Mouse (Mus musculus) lung, postnatal 36 days (tissue): ENCODE measurements around the gene Slc6a19.
"Not testable (repeated sequence)": the region's sequence is repeated elsewhere in the genome, so short reads cannot be mapped to it uniquely, and the experiment has no call there.

Experiments
- DNase-seq: peaks from one replicate; pipeline ENCODE4 v3.0.0; 2022; ENCODE audit warnings: mixed read lengths

The Slc6a19 gene

DNA sequence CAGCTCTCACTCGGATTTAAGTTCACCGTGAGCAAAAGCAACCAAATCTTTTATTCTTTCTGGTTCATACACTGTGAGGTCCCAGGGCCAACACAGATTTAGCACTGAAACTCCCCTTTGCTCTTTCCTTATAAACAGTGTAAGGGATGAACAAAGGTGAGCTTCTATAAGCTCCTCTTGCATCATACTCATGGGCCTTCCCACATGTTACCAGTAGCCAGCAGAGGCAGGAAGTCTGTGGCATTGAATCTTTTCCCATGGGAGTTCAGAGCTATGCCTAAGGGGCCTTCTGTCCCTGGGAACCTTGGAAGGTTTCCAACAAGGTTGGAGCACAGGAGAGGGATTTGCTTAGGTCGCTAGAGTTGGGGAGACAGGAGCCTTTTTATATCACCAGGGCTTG, 7.6 kb upstream of the Slc6a19 start:
- DNase-seq: no peak

DNA sequence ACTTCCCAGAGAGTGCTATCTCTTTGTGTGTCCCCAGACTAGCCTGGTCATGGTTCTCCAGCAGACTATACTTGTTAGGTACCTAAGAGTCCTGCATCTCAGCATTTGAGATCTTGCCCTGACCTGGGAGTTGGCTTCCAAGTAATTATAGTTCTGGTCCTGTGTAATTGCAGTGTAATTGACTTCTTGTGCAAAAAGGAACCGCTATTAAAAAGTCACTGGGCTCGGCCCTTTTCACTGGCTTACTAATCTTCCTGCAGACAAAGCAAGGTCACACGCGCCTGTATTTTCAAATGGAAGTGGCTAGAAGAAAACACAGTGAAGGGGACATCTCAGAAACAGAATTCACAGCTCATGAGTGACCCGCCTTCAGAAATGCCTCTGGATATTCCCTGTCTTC, 7.1 kb upstream of the Slc6a19 start:
- no peak for DNase-seq

DNA sequence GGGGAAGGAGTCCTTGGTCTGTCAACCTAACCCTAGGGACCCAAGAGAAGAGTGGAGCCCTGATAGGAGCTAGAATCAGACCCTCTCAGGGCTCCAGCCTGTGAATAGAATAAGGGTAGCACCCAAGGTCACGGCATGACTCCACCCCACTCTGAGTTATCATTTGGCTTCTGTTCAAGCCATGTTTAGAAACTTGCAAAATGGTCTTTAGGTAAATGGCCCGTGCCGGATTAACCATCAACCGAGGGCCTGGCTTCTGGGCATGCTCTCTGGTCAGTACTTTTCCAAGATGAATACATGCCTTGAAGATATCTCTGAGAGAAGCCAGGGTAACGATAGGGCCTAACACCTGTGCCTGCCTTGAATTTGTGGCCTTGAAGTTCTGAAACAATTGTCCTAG, 6.6 kb upstream of the Slc6a19 start:
- DNase-seq: no peak

DNA sequence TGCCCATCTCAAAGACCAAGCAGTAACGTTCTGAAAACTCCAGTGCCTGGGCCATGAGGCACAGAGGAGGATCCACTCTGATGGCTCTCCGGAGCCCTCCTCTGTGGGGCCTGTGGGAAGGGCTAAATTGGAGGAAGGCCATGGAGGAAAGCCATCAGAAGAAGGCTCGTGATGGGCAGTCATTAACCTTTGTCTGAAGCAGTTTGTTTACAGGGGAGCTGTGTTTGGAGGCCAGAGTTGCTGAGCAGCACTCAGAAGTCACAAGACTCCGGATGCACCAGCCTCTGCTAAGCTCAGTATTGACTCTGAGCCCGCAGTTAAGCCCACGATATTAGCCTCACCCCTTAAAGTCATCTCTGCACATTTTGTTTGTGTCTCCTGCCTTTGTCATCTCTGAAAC, 4.8 kb upstream of the Slc6a19 start:
- no peak for DNase-seq

DNA sequence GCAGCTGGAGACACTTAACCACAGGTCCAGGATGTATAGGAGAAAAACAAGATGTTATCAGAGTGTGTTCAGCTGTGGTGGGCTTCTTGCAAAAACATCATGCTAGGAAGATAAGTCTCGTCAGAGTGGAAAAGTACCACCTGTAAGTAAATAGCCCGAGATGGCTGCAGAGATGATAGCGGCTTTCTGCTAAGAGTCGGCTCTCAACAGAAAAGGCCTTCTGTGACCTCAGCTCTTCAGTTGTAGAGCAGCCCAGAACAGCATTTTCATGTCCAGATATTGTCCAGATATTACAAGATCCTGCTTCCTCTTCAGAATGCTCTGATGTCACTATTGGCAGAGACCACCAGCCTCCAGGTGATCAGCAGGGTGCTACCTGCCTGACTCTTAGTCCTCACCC, 1.2 kb downstream of the Slc6a19 start:
- not testable (repeated sequence) for DNase-seq

DNA sequence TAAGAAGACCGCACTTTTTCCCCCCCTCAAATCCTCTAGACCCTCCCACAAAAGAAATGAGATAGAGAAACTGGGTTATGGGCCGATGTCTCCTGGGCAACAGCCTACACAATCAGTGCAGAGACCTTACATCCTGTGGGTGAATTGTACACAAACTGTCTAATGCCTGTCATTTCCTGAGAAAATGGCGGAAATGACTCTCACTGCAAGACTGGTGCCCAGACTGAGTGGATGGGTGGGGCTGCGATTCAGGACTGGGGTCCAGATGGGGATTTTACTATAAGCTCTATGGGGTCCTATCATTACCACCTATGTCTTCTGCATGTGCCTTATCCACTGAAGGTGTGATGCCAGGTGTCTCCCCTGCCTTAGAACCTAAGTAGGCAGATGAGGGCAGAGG, 1.9 kb downstream of the Slc6a19 start:
- DNase-seq: peak; percentile 42

DNA sequence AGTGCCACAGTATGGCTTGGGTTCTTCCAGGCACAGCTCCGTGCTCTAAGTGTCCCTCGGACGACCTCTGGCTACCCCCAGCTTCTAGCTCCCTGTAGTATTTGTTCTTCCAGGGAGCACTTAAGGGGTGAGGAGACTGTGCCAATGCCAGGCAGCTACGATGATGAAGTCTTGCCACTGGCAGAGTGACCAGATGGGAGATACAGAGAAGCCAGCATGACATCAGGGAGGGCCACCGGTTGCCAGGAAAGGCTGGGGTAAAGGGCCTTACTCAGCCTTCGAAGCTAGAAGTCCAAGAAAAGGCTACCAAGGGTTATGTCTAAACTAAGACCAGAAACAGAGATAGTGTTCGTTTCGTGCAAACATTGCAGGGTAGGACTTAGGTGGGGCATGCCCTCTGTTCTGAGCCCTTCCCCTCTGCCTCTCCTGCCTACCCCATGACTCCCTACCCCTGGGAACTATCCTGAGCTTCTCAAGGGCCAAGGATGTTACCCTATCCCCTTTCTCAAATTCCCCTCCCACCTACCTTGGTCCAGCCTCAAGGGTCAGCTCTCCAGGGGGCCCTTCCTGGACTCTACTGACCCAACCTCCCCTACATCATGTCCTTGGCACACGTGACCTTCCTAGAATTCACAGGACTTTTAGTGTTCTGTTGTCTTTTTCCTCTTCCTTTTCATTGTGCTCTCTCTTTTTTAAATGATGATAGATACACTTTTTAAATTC, 3.3 kb downstream of the Slc6a19 start:
- no peak for DNase-seq

DNA sequence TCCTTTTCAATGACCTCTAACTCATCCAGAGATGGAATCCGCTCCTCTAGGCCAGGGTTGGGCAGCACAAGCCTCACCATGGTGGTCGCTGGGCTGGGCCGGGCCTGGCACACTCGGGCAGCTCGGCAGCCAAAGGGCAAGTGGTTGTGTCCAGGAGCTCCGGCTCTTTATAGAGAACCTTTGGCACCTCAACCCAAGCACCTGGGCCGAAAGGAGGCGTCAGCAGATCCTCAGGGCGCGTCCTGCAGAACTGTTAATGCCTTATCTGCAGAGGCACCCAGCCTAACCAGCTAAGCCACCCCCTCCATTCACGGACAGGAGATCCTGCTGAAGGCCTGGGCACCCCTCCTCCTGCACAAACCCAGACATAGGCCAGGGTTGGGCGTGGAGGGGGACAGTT, 4.1 kb downstream of the Slc6a19 start:
- DNase-seq: no peak

DNA sequence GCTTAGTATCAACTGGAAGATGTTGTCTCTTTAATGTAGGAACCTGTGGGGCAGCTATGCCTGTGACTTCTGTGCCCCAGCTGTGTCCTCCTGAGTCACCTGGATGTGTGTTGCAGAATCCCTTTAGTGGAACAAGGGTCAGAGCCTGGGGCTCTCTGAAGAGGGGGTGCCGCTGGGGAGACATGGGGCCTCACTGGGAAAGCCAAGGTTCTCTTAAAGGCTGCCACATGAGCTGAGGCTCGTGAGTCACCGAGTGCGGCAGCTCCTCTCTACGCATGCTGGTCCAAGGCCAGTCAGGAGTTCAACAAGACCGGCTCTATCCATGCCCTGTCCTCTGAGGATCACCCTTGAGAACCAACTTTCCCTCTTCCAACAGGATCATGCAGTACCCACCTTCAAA, 5.0 kb downstream of the Slc6a19 start:
- DNase-seq: no peak

DNA sequence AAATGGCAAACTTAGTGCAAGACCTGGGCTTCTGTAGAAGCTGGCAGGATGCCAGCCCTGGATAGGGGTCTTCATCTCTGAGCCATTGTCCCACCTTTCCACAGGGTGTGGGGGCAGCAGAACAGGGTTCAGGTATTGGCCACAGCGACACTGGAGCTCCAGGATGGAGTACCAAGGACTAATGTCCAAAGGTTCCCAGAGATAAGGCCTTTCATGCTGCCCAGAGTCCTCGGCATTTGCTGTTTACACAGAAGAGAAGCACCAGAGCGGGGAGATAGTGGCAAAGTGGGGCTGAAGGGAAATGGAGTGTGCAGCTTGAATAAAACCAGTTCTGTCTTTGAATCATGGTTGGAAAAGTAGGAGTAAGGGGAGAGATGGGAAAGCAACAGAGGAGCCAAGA, 8.1 kb downstream of the Slc6a19 start:
- DNase-seq: no peak

DNA sequence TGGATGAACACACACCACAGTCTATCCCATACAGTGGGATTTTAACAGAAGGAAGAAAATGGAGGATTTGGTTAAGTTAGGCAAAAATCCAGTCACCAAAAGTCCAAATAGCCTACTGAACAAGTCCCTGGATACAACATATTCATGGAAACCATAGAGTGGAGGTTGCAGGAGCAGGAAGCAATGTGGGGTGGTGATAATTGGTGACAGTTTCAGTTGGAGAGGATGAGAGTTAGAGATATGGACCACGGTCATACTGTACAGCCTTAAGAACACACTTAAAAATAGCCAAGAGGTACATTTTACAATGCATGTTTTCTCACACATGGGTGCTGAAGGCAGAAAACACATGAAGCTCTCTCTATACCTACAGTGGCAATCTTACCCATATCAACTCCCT, 9.7 kb downstream of the Slc6a19 start:
- DNase-seq: no peak

DNA sequence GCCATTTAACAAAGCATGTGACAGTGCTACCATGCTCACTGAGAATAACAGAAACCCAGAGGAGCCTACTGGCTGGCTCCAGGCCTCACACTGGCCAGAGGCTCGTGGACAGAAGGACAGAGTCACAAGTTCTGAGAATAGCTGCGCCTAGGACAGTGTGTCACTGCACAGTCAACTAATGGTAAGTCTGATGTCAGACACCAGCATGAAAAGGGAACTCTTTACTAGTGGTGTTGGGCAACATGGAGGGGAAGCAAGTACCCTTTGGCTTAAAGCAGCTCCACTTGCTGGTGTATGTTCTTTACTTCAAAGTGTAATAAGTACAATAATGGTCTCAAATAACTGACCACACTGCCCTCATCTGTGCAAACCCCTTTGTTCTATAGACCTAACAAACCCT, 11.3 kb downstream of the Slc6a19 start:
- DNase-seq: no peak

DNA sequence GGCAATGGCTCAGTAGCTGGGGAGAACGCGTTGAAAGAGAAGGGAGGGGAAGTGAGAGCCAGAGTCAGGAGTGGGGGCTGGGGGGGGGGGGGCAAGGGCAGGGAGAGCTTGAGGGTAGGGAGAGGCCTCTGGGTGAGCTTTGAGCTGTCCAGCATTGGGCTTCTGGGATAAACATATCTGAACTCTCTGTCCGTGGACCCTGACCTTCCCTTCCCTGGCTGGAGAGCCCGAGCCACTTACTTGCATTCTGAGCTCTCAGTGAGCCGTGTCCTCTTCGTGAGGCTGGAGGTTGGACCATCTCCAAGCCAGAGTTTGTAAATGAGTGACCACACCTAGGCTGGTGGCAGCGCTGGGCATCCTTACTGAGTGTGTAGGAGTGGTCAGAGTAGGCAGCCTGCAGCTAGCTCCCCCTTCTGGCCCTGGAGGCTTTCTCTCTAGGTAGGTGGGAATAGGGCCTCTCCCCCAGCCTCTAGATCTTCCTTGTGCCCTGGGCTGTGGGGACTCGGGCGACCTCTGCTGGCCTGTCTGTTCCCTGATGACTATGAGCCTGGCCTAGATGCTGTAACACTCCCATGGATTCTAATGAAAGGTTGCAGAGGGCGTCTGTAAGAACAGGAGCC, 12.3 kb downstream of the Slc6a19 start:
- DNase-seq: peak; percentile 76

DNA sequence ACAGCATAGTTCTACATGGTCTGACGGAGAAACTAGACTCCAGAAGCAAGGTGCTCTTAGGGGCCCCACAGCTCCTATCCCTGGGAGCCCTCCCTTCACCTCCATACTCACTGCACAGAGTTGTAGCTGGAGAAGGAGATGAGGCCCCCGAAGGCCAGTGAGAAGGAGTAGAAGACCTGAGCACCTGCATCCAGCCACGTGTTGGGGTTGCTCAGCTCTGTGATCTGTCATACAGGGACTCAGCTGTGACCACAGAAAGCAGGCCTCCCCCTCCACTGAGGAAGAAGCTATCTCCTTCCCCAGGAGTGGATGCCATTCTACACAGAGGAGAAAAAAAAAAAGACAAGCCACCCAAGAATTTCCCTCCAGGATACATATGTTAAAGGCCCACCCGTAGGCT, 15.7 kb downstream of the Slc6a19 start:
- DNase-seq: no peak

DNA sequence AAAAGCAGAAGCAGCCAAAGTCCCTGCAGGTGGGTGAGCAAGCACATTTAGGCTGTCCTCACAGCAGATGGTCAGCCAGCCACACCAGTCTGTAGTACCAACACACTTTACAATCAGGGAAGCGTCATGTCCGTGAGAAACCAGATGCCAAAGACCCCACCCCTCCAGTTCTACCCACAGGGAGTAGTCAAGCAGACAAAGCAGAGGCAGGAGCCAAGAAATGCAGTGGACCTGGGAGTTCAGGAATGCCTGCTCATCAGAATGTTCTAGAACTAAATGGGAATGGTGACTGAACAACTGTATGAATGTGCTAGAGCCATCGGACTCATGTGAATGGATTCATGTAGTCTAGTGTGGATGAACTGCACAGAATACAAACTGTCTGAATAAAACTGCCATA, 17.1 kb downstream of the Slc6a19 start:
- DNase-seq: no peak

DNA sequence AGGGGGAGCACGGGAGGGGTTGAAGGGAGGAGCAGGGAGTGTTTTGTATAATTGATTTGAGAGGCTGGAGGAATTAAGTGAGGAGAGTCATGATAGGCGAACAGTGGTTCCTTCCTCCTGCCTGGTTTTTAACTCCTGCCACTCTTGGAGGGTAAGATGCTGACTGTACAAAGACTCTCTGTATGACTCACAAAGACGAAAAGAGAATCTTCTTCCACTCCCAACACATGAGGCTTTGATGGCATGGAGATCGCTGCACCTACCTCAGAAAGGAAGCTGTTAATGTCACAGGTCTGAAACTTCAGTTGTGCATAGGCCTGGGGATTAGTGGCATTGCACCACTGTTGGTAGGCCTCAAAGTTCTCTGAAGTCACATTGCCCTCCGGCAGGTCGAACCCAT, 19.2 kb downstream of the Slc6a19 start:
- no peak for DNase-seq

DNA sequence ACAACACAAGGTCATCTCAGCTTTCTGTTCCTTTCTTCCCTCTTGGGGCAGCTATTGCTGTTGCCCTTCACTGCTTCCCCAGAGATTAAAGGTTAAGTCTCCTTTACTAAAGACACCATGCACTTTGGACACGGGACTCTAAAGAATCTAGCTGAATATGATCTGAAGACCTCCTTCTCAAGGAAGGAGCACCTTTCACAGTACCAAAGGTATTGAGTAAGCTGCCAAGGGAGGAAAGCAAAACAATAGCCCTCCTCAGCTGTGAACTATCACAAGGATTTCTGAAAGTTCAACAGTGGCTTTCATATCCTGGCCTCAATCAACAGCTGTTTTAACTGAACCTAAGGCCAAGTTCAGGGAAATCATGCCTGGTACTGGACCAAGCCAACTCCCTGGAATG, 20.3 kb downstream of the Slc6a19 start:
- DNase-seq: no peak

DNA sequence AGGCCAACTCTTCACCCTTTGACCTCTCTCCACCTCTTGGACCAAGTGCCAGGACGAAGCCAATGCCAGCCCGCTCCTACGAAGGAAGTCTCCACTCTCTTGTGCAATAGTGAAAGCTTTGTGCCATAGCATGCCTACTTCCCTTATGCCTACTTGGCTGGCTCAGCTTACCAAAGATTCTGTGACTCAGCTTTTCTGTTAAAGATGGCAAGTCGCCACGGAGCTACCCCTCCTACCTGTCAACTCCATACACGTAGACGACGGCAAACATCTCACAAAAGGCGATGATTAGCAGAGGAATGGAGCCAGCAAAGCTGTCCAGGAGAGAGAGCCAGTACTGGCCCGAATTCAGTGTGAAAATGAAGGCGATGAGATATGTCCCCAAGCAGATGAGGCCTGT, 21.0 kb downstream of the Slc6a19 start:
- peak; percentile 50 for DNase-seq

DNA sequence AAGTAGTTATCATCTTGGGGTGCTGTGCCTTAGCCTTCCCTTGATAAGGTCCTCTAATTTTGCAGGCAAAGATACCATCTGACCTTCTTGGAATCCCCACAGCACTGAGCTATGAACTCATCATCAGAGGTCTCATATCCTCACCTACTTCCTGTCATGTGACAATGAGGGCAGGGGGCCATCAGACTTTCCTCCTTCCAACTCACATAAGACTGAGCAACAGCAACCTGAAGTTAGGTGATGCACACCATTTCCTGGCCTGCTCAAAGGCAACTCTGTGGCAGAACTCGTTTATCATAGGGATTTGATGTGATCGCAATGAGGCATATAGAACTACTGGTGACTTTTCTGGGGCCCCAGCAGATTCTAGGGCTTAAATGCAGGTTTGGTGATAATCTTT, 22.4 kb downstream of the Slc6a19 start:
- DNase-seq: no peak

DNA sequence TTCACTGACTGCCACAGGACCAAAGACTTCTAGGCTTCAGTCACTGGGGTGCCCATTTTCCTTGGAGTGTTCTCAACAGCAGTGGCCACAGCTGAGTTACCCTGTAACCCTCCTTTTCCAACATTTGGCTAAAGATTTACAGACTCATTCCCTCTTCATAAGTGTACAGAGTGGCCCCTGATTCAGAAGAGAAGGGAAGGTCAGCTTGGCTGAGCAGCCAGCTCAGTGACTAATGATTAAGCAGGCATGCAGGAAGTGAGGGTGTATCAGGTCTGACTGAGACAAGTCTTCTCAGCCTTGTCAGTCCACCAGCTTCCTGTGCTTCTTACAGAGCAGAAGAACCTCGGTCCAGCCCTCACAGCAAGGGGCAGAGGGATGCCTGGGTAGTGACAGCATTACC, 24.3 kb downstream of the Slc6a19 start:
- DNase-seq: no peak

DNA sequence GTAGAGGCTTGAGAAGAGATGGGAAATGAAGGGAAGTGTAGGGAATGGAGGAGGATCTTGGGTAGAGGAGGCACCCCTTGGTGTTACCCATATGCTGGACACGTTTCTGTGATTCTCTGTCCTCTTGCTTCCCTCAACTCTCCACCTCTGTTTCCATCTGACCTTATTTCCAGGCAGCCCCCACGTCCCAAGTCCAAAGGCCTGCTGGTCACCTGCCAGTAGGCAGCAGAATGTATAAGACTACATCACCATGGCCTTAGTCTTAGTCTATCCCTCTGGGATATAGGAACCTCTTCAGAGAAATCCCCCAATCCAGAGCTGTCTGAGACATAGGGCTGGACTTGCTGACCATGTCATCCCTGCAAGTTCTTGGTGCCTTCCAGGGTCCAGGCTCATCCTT, 25.4 kb downstream of the Slc6a19 start:
- no peak for DNase-seq

DNA sequence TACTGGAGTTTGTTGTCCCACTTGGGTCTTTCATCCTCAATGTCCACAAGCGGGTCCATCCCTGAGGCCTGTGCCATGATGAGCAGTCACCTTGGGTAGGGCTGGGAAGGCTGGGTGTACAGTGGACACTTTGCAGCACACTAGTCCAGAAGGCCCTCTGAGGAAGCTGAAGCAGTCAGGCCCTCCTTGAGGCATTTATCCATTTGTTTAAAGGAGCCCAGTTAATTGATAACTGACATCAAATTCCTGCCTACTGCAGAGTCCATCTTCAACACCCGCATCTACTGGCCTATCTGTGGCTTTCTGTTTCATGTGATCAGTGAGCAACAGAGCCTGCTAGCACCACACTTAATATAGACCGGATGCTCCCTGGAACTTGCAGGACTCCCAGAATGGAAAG, 26.8 kb downstream of the Slc6a19 start, which contains the start of gene Slc6a18:
TSS of gene Slc6a18 (minus strand) at position 171 of the 400 bp plus-strand sequence.
- DNase-seq: no peak

DNA sequence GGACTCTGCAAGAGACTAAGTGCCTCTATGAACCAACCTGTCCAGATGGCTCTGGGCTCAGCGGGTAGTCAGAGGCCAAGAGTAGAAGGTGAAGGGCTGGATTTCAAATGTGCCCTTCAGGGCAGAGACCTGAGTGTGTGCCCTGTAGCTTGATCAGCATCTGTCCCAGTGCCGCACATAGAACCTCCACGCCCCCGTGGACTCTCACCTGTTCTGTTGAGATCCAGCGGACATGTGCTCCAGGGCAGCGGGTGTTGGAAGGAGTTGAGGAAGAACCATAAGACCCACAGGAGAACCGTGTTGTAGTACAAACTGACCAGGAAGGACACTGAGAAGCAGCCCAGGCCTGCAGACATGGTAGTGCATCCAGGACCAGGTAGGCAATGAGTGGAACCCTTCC, 29.5 kb downstream of the Slc6a19 start:
- no peak for DNase-seq

DNA sequence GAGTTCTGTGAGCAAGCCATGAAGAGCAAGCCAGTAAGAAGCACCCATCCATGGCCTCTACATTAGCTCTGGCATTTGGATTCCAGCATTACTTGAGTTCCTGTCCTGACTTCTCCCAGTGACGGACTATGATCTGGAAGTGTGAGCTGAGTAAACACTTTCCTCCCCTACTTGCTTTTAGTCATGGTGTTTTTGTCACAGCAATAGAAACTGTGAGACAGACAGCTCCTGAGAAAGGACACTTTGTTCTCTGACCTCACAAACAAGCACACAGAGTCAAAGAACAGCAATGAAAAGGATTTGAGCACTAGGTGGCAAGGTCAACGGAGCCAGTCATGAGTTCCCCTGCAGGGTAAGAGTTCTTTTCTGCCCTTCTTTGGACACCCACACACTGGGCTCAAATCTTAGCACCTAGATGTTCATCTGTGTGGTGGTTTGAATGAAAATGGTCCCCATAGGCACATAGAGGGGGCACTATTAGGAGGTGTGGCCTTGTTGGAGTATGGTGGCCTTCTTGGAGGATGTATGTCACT, 44.4 kb downstream of the Slc6a19 start:
- DNase-seq: no peak

DNA sequence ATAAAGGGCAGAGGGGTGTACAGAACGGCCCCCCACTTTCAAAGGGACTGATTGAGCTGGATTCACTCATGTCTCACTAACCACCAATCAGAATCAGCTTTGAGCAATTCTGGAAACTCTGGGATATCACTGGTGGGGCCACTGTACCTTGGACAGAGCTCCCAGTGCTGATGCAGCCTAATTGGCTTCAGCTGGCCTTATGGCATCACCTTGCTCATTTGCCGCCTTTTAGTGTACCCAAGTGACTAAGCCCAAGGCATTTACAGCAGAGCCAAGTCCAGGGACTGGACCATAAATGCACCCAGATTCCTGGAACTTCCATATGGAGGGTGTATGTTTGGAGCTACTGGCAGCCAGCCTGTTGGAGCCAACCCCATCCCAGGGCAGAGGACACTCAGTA, 45.7 kb downstream of the Slc6a19 start:
- no peak for DNase-seq
